Mouse (Mus musculus): Measurements from ENCODE around the gene Ptprh. TPM values are rescaled to one million over a fixed set of nuclear protein-coding genes. Genes with fewer than 3 reads are reported as not detected.
"Not testable (repeated sequence)": the region's sequence is repeated elsewhere in the genome, so short reads cannot be mapped to it uniquely, and the experiment has no call there.

Ptprh gene
- polyA plus RNA-seq, 1 experiment, result not detected

GRCm38 (mm10) chr7:4537181-4537580 is 66.7 kb downstream of the Ptprh start:
- TF ChIP-seq GATA1 (IDR thresholded peaks at IDR 0.05; ENCODE audit: low read length), result no peak

- no peak for TF ChIP-seq GATA1 (IDR thresholded peaks at IDR 0.05; ENCODE audit: low read length)
These were observed 67.5 kb downstream of the Ptprh start for GRCm38 (mm10) chr7:4536369-4536768.

GRCm38 (mm10) chr7:4532005-4532729 is 71.7 kb downstream of the Ptprh start, which contains the start of gene Dnaaf3:
TSS of gene Dnaaf3 (minus strand) at chr7:4532453.
- TF ChIP-seq GATA1 (IDR thresholded peaks at IDR 0.05; ENCODE audit: low read length), result no peak

- no peak for TF ChIP-seq GATA1 (IDR thresholded peaks at IDR 0.05; ENCODE audit: low read length)
These were observed 76.5 kb downstream of the Ptprh start for GRCm38 (mm10) chr7:4527302-4527689.

- TF ChIP-seq GATA1 (IDR thresholded peaks at IDR 0.05; ENCODE audit: low read length), result no peak
These were observed 77.2 kb downstream of the Ptprh start for GRCm38 (mm10) chr7:4526341-4527301.

- not testable (repeated sequence) for TF ChIP-seq GATA1 (IDR thresholded peaks at IDR 0.05; ENCODE audit: low read length)
These were observed 79.5 kb downstream of the Ptprh start, which contains the start of gene Tnni3 for GRCm38 (mm10) chr7:4524212-4524922. TSS of gene Tnni3 (minus strand) at chr7:4524229.

- no peak for TF ChIP-seq GATA1 (IDR thresholded peaks at IDR 0.05; ENCODE audit: low read length)
These were observed 80.4 kb downstream of the Ptprh start for GRCm38 (mm10) chr7:4523205-4524130.

GRCm38 (mm10) chr7:4522292-4522691 is 81.5 kb downstream of the Ptprh start:
- no peak for TF ChIP-seq GATA1 (IDR thresholded peaks at IDR 0.05; ENCODE audit: low read length)

GRCm38 (mm10) chr7:4521231-4522003 is 82.4 kb downstream of the Ptprh start:
- no peak for TF ChIP-seq GATA1 (IDR thresholded peaks at IDR 0.05; ENCODE audit: low read length)

GRCm38 (mm10) chr7:4518487-4518886 is 85.4 kb downstream of the Ptprh start:
- no peak for TF ChIP-seq GATA1 (IDR thresholded peaks at IDR 0.05; ENCODE audit: low read length)

GRCm38 (mm10) chr7:4516332-4517050 is 87.3 kb downstream of the Ptprh start, which contains the start of gene Tnnt1:
TSS of gene Tnnt1 (minus strand) at chr7:4516382.
- TF ChIP-seq GATA1 (IDR thresholded peaks at IDR 0.05; ENCODE audit: low read length), result no peak

GRCm38 (mm10) chr7:4515853-4516252 is 88.0 kb downstream of the Ptprh start:
- TF ChIP-seq GATA1 (IDR thresholded peaks at IDR 0.05; ENCODE audit: low read length), result no peak
